Mouse (Mus musculus) embryonic facial prominence, embryonic 10.5 days (tissue): ENCODE results near the gene Msh2. TPM values are rescaled to one million over a fixed set of nuclear protein-coding genes. Genes with fewer than 3 reads are reported as not detected.
A peak's percentile ranks its signal among the peaks of the same experiment; 100 is the strongest.
"Not testable (repeated sequence)": the region's sequence is repeated elsewhere in the genome, so short reads cannot be mapped to it uniquely, and the experiment has no call there.

Experiments used
- DNase-seq: peaks from one replicate; pipeline ENCODE4 v3.0.0-alpha.2; 2017; ENCODE audit warnings: low spot score
- H3K27ac ChIP-seq: fragments of 300-500 bp; sonication (generic); replicated peaks from 2 replicates; pipeline ENCODE4 v1.5.1; 2016; ENCODE audit warnings: mild to moderate bottlenecking
- H3K27me3 ChIP-seq: fragments of 300-500 bp; sonication (generic); replicated peaks from 2 replicates; pipeline ENCODE4 v1.6.1; 2016; ENCODE audit warnings: low read depth, mild to moderate bottlenecking; ENCODE audit not compliant: poor library complexity, severe bottlenecking
- H3K36me3 ChIP-seq: fragments of 300-500 bp; sonication (generic); replicated peaks from 2 replicates; pipeline ENCODE4 v1.6.1; 2016; ENCODE audit warnings: mild to moderate bottlenecking, moderate library complexity
- H3K4me1 ChIP-seq: fragments of 300-500 bp; sonication (generic); 2 replicates; pipeline ENCODE4 v1.6.1; 2016
- H3K4me3 ChIP-seq: fragments of 300-500 bp; sonication (generic); 2 replicates; pipeline ENCODE4 v1.5.1; 2016; ENCODE audit warnings: mild to moderate bottlenecking, moderate library complexity
- H3K9me3 ChIP-seq: fragments of 300-500 bp; sonication (generic); 2 replicates; pipeline ENCODE4 v1.6.1; 2016; ENCODE audit warnings: mild to moderate bottlenecking
- WGBS: fragments of 180-500 bp; shearing (Covaris S2); methylation state at CpG from one replicate; pipeline ENCODE4 v1.1.7; 2016; 5-methylcytosine and 5-hydroxymethylcytosine counted together
- polyA plus RNA-seq: library from polyadenylated mRNA; unstranded; fragments of >200 nt; fragmentation: Nextera tagmentation; extraction: Ambion mirVana; gene quantifications from 2 replicates; pipeline ENCODE4 v1.2.1, GENCODE M21; 2016

Msh2 gene
- polyA plus RNA-seq, 1 experiment from 2014 or later = 124 TPM

DNA sequence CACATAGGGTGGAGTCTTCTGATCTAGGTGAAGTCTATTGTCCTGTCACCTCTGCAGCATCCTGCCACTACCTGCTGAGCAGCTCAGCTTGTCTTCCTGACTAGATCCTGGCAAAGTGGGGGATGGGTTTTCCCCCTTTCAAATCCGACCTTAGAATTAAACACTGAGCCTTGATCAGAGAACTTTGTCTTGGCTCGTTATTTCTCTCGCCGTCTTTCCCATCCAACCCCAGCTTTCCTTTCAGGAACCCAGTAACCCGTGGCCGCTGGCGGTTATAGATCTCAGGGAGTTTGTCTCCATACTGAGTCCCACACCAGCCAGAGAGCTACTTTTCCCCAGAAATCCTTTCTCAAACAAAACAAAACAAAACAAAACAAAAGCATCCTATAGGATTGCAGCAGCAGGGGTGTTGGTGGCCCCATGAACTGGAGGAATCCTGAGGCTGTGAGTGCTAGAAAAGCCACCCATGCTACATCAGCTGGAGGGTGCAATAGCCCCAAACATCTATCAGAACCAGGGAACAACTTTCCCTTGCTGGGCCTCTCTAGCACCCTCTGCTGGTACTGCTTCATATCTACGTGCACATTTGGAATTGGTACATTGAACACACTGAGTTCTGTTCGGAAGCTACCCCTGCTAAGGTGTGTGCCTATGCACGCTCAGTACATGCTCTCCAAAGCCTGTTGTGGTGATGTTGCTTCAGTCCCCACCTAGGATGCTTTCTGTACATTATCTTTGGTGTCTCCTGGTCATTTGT is 6.9 kb upstream of the Msh2 start:
- Histone ChIP-seq H3K27me3 (no peaks in the 10 kb centered on the region), H3K9me3 (no peaks in the 10 kb centered on the region)
- 80% methylated on average over 10 of the region's 10 CpGs for WGBS

GRCm38 (mm10) chr17:87672677-87673286 is 652 bp downstream of the Msh2 start:
- no peak for DNase-seq

More for the DNA sequence above, 6.9 kb upstream of the Msh2 start:
- H3K36me3 ChIP-seq = no peaks in the 10 kb centered on the region
- H3K27ac ChIP-seq = no peak overlapping the region
- DNase-seq = peak; percentile 58
- H3K4me1 ChIP-seq = peaks cover 8% of the 10 kb centered on the region; the same call in 1 of the 2 replicates
- no peak overlapping the region for H3K4me3 ChIP-seq

GRCm38 (mm10) chr17:87676916-87677474 is 4.9 kb downstream of the Msh2 start:
- not testable (repeated sequence) for H3K27me3 ChIP-seq, H3K4me3 ChIP-seq, DNase-seq, H3K27ac ChIP-seq, H3K9me3 ChIP-seq
- H3K4me1 ChIP-seq = peaks cover 21% of the 10 kb centered on the region
- 94% methylated on average over 1 of the region's 1 CpGs for WGBS
- H3K36me3 ChIP-seq = peaks cover 75% of the 10 kb centered on the region

More at GRCm38 (mm10) chr17:87672677-87673286, 652 bp downstream of the Msh2 start:
- Histone ChIP-seq H3K9me3 (no peaks in the 10 kb centered on the region), H3K4me3 (peak overlapping the region; percentile 94), H3K27ac (peak overlapping the region; percentile 93), H3K36me3 (peaks cover 37% of the 10 kb centered on the region), H3K27me3 (no peaks in the 10 kb centered on the region), H3K4me1 (peaks cover 37% of the 10 kb centered on the region)
- WGBS = under 1% methylated on average over 54 of the region's 54 CpGs

DNA sequence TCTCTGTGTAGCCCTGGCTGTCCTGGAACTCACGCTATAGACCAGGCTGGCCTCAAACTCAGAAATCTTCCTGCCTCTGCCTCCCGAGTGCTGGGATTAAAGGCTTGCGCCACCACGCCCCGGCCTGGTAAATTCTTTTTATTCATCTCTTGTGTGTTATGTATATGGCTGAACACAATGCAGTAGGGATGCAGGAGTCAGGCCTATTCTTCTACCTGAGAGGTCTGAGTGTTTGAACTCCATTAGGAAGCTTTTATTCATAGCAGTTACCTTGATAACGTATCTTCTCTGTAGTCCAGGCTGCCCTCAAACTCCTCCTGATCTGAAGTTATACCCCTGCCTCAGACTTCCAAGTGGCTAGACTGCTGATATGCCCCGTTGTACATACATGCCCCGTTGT is 5.5 kb downstream of the Msh2 start:
- WGBS = 94% methylated on average over 8 of the region's 8 CpGs
- DNase-seq = no peak
- no peak overlapping the region for H3K27ac ChIP-seq
- H3K27me3 ChIP-seq = no peaks in the 10 kb centered on the region
- H3K36me3 ChIP-seq = peaks cover 81% of the 10 kb centered on the region
- H3K4me3 ChIP-seq = no peak overlapping the region
- no peaks in the 10 kb centered on the region for H3K9me3 ChIP-seq
- H3K4me1 ChIP-seq = peaks cover 21% of the 10 kb centered on the region

DNA sequence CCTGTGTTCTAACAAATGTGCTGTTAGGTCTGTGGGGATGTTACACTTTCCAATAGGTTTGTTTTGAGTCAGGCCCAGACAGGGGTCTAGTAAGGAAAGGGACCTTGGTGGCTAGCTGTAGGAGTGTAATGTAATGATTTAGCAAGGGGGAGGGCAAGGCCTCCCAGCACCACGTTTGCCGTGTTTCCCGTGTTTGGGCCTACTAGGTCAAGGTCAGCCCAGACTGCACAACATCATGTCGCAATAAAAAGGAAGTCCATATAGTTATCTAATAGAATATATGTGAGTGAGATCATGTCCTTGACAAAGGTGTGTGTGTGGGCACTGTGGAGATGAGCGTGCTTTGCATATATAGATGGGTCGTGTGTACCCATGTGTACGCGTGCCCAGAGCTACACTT is 17.1 kb downstream of the Msh2 start:
- Histone ChIP-seq H3K4me3 (no peak overlapping the region), H3K4me1 (no peaks in the 10 kb centered on the region), H3K27ac (no peak overlapping the region), H3K27me3 (no peaks in the 10 kb centered on the region), H3K9me3 (no peaks in the 10 kb centered on the region), H3K36me3 (peaks cover 94% of the 10 kb centered on the region)
- WGBS = 95% methylated on average over 8 of the region's 8 CpGs
- DNase-seq = no peak

DNA sequence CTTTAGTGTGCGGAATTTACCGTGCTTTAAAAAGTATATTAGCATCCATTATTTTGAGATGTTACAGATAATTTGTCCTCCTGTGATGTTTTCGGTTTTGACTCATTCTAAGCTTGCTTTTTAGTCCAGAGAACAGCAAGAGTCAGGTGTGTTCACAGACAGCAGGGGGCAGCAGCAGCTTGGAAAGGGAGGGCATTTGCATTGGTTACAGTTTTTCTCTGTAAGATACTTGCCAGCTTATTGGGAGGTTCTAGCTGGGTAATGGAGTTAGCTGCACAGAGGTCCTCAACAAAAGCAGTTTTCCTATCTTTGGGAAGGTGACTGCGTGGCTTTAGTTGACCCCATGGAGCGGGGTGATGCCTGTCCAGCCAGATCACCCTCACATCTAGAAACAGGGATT is 19.8 kb downstream of the Msh2 start:
- H3K36me3 ChIP-seq = peaks cover 92% of the 10 kb centered on the region
- H3K27me3 ChIP-seq = no peaks in the 10 kb centered on the region
- H3K4me1 ChIP-seq = no peaks in the 10 kb centered on the region
- no peaks in the 10 kb centered on the region for H3K9me3 ChIP-seq
- WGBS = 90% methylated on average over 5 of the region's 5 CpGs
- DNase-seq = peak; percentile 61
- H3K4me3 ChIP-seq = no peak overlapping the region
- no peak overlapping the region for H3K27ac ChIP-seq

GRCm38 (mm10) chr17:87695874-87696465 is 23.8 kb downstream of the Msh2 start:
- no peak for DNase-seq
- WGBS = 94% methylated on average over 11 of the region's 11 CpGs
- Histone ChIP-seq H3K9me3 (no peaks in the 10 kb centered on the region), H3K4me3 (no peak overlapping the region), H3K27ac (no peak overlapping the region), H3K36me3 (peaks cover 94% of the 10 kb centered on the region), H3K27me3 (no peaks in the 10 kb centered on the region), H3K4me1 (0 out of 2 replicates have a peak, but pooled peaks cover 4% of the 10 kb centered on the region)

- H3K27me3 ChIP-seq = no peaks in the 10 kb centered on the region
- 90% methylated on average over 6 of the region's 6 CpGs for WGBS
- H3K4me3 ChIP-seq = no peak overlapping the region
- H3K4me1 ChIP-seq = 0 out of 2 replicates have a peak, but pooled peaks cover 4% of the 10 kb centered on the region
- no peaks in the 10 kb centered on the region for H3K9me3 ChIP-seq
- peaks cover 94% of the 10 kb centered on the region for H3K36me3 ChIP-seq
- H3K27ac ChIP-seq = no peak overlapping the region
- DNase-seq = no peak
Observed at GRCm38 (mm10) chr17:87696814-87697213, 24.7 kb downstream of the Msh2 start.

- H3K9me3 ChIP-seq = no peaks in the 10 kb centered on the region
- peaks cover 96% of the 10 kb centered on the region for H3K36me3 ChIP-seq
- DNase-seq = no peak
- H3K27me3 ChIP-seq = no peaks in the 10 kb centered on the region
- no peak overlapping the region for H3K27ac ChIP-seq
- 85% methylated on average over 16 of the region's 16 CpGs for WGBS
- no peak overlapping the region for H3K4me3 ChIP-seq
- 0 out of 2 replicates have a peak, but pooled peaks cover 4% of the 10 kb centered on the region for H3K4me1 ChIP-seq
Observed at GRCm38 (mm10) chr17:87698996-87699765, 27.1 kb downstream of the Msh2 start.

- 0 out of 2 replicates have a peak, but pooled peaks cover 4% of the 10 kb centered on the region for H3K4me1 ChIP-seq
- 87% methylated on average over 8 of the region's 8 CpGs for WGBS
- H3K9me3 ChIP-seq = no peaks in the 10 kb centered on the region
- H3K27ac ChIP-seq = no peak overlapping the region
- H3K27me3 ChIP-seq = no peaks in the 10 kb centered on the region
- H3K4me3 ChIP-seq = no peak overlapping the region
- H3K36me3 ChIP-seq = peaks cover 96% of the 10 kb centered on the region
- DNase-seq = no peak
Observed at GRCm38 (mm10) chr17:87700101-87700500, 28.0 kb downstream of the Msh2 start.

DNA sequence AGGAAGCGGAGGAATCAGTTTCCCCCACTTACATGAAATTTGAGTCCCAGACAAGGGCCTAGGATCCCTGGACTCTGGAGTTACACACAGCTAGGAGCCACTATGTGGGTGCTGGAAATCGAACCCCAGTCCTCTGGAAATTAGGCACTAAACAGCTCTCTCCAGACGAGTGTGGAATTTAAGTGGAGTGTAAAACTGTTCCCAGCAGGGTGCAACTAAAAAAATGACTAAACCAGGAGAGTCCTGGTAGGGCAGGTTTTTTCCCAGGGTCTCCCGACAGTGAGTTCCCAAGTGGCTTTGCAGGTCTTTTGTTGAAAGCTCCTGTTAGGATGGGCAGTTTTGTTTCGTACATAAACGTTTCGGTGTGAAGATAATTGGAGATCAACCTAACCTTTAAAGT is 52.6 kb downstream of the Msh2 start:
- H3K4me1 ChIP-seq = no peaks in the 10 kb centered on the region; the same call in 1 of the 2 replicates

More for the DNA sequence above, 52.6 kb downstream of the Msh2 start:
- Histone ChIP-seq H3K27ac (no peak overlapping the region), H3K4me3 (no peak overlapping the region), H3K27me3 (no peaks in the 10 kb centered on the region), H3K36me3 (peaks cover 78% of the 10 kb centered on the region), H3K9me3 (no peaks in the 10 kb centered on the region)
- WGBS = 91% methylated on average over 7 of the region's 7 CpGs
- no peak for DNase-seq
